Mouse (Mus musculus) forebrain, embryonic 16.5 days (tissue): ENCODE results near the gene Sidt1. TPM values are rescaled to one million over a fixed set of nuclear protein-coding genes. Genes with fewer than 3 reads are reported as not detected.
A peak's percentile ranks its signal among the peaks of the same experiment; 100 is the strongest.

Experiments
- ATAC-seq: fragments of 200-750 bp; cut with Nextera tagmentation; 2 replicates; pipeline ENCODE4 v1.8.0; 2017; ENCODE audit warnings: mild to moderate bottlenecking, moderate library complexity
- H3K27ac ChIP-seq: fragments of 300-500 bp; sonication (generic); 2 replicates; pipeline ENCODE4 v1.5.1; 2014; ENCODE audit warnings: low read length, control low read depth
- H3K27me3 ChIP-seq: fragments of 300-500 bp; sonication (generic); replicated peaks from 2 replicates; pipeline ENCODE4 v1.6.1; 2014; ENCODE audit warnings: low read length; ENCODE audit not compliant: control insufficient read depth, insufficient read depth
- H3K36me3 ChIP-seq: fragments of 300-500 bp; sonication (generic); 2 replicates; pipeline ENCODE4 v1.6.1; 2014; ENCODE audit not compliant: control insufficient read depth, insufficient read depth
- H3K4me1 ChIP-seq: fragments of 300-500 bp; sonication (generic); replicated peaks from 2 replicates; pipeline ENCODE4 v1.6.1; 2014; ENCODE audit warnings: low read length; ENCODE audit not compliant: control insufficient read depth, insufficient read depth
- H3K4me2 ChIP-seq: fragments of 300-500 bp; sonication (generic); 2 replicates; pipeline ENCODE4 v1.6.1; 2014; ENCODE audit warnings: mild to moderate bottlenecking, low read length, control low read depth
- H3K4me3 ChIP-seq: fragments of 300-500 bp; sonication (generic); replicated peaks from 2 replicates; pipeline ENCODE4 v1.5.1; 2014; ENCODE audit warnings: mild to moderate bottlenecking, low read length, control low read depth
- H3K9ac ChIP-seq: fragments of 300-500 bp; sonication (generic); replicated peaks from 2 replicates; pipeline ENCODE4 v1.6.1; 2014; ENCODE audit warnings: low read depth, low read length, control low read depth
- H3K9me3 ChIP-seq: fragments of 300-500 bp; sonication (generic); 2 replicates; pipeline ENCODE4 v1.6.1; 2016; ENCODE audit warnings: low read length; ENCODE audit not compliant: control insufficient read depth
- WGBS: fragments of 180-500 bp; shearing (Covaris S2); extraction: QIAGEN DNeasy Blood & Tissue Kit; methylation state at CpG from one replicate; pipeline ENCODE4 v1.1.7; 2014; 5-methylcytosine and 5-hydroxymethylcytosine counted together
- polyA plus RNA-seq: library from polyadenylated mRNA; unstranded; fragments of >200 nt; fragmentation: Nextera tagmentation; extraction: Ambion mirVana; gene quantifications from 2 replicates; pipeline ENCODE4 v1.2.1, GENCODE M21; 2015

The Sidt1 gene
- polyA plus RNA-seq, 1 experiment from 2014 or later = 5.3 TPM

GRCm38 (mm10) chr16:44210156-44211053, 122.6 kb downstream of the Sidt1 start:
- Histone ChIP-seq H3K36me3 (peaks cover 6% of the 10 kb centered on the region; the same call in 1 of the 2 replicates), H3K9ac (no peak overlapping the region), H3K4me3 (no peak overlapping the region), H3K27me3 (no peaks in the 10 kb centered on the region), H3K9me3 (no peaks in the 10 kb centered on the region), H3K27ac (no peak overlapping the region), H3K4me2 (no peak overlapping the region), H3K4me1 (no peaks in the 10 kb centered on the region)
- WGBS = 82% methylated on average over 10 of the region's 10 CpGs
- no peak for ATAC-seq

DNA sequence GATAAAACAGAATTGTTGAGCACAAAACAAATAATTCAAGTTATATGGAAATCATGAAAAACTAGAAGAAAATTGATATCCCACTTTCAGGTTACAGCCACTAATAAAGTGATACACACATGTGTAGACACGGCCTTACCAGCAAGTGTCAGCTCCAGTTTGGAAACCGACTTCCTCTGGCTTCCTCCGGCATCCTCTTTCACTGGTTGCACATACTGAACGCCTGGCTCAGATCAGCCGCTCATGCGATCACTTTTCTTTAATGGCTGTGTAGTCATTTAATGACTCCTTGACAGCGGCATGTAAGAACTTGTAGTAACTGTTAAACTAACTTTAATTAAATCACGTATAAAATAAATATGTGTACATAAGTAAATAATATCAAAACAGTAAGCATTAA, 127.0 kb downstream of the Sidt1 start:
- H3K27me3 ChIP-seq = no peaks in the 10 kb centered on the region

GRCm38 (mm10) chr16:44204331-44204730, 128.7 kb downstream of the Sidt1 start:
- WGBS = 83% methylated on average over 6 of the region's 6 CpGs
- Histone ChIP-seq H3K9me3 (no peaks in the 10 kb centered on the region), H3K4me3 (no peak overlapping the region), H3K27me3 (no peaks in the 10 kb centered on the region), H3K36me3 (peaks cover 11% of the 10 kb centered on the region; the same call in 1 of the 2 replicates), H3K27ac (no peak overlapping the region), H3K4me2 (no peak overlapping the region), H3K4me1 (no peaks in the 10 kb centered on the region), H3K9ac (no peak overlapping the region)
- ATAC-seq = peak; percentile 58; the same call in 1 of the 2 replicates

More for the DNA sequence above, 127.0 kb downstream of the Sidt1 start:
- peaks cover 11% of the 10 kb centered on the region; the same call in 1 of the 2 replicates for H3K36me3 ChIP-seq
- no peak overlapping the region for H3K9ac ChIP-seq
- no peak overlapping the region for H3K4me2 ChIP-seq
- H3K4me1 ChIP-seq = no peaks in the 10 kb centered on the region
- 87% methylated on average over 8 of the region's 8 CpGs for WGBS
- no peaks in the 10 kb centered on the region for H3K9me3 ChIP-seq
- ATAC-seq = no peak
- H3K4me3 ChIP-seq = no peak overlapping the region
- no peak overlapping the region for H3K27ac ChIP-seq

GRCm38 (mm10) chr16:44200146-44200545, 132.8 kb downstream of the Sidt1 start:
- WGBS = 96% methylated on average over 4 of the region's 4 CpGs

GRCm38 (mm10) chr16:44199066-44199703, 133.8 kb downstream of the Sidt1 start:
- H3K4me2 ChIP-seq = no peak overlapping the region
- H3K36me3 ChIP-seq = peaks cover 8% of the 10 kb centered on the region; the same call in 1 of the 2 replicates
- H3K27me3 ChIP-seq = no peaks in the 10 kb centered on the region
- H3K4me3 ChIP-seq = no peak overlapping the region
- H3K9me3 ChIP-seq = no peaks in the 10 kb centered on the region
- 93% methylated on average over 14 of the region's 14 CpGs for WGBS
- no peak for ATAC-seq
- H3K9ac ChIP-seq = no peak overlapping the region
- H3K27ac ChIP-seq = no peak overlapping the region
- H3K4me1 ChIP-seq = no peaks in the 10 kb centered on the region

More at GRCm38 (mm10) chr16:44200146-44200545, 132.8 kb downstream of the Sidt1 start:
- H3K36me3 ChIP-seq = peaks cover 8% of the 10 kb centered on the region; the same call in 1 of the 2 replicates
- H3K27me3 ChIP-seq = no peaks in the 10 kb centered on the region
- H3K9ac ChIP-seq = no peak overlapping the region
- ATAC-seq = no peak
- no peak overlapping the region for H3K4me3 ChIP-seq
- no peaks in the 10 kb centered on the region for H3K4me1 ChIP-seq
- no peak overlapping the region for H3K4me2 ChIP-seq
- H3K27ac ChIP-seq = no peak overlapping the region
- no peaks in the 10 kb centered on the region for H3K9me3 ChIP-seq

DNA sequence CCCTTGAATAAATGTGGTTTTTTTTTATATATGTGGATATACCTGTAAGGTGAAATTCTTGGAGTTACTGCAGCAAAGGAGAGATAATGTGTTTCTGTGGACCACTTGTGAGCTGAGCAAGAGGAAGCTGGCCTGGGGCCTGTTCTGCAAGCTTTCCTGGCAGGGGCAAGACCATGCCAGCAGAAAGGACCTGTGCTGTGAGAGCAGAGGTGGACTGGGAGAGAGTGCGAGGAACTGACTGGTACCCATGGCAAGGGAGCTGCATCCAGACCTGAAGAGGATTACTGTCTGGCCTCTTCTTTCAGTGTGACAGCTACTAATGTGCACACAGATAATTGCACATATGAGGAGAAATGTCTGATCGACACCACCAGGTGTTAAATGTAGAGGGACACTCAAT, 142.0 kb downstream of the Sidt1 start:
- H3K36me3 ChIP-seq = no peaks in the 10 kb centered on the region
- no peak overlapping the region for H3K27ac ChIP-seq
- 89% methylated on average over 2 of the region's 2 CpGs for WGBS
- ATAC-seq = no peak
- H3K27me3 ChIP-seq = no peaks in the 10 kb centered on the region
- H3K4me3 ChIP-seq = no peak overlapping the region
- no peak overlapping the region for H3K4me2 ChIP-seq
- H3K4me1 ChIP-seq = no peaks in the 10 kb centered on the region
- H3K9ac ChIP-seq = no peak overlapping the region
- H3K9me3 ChIP-seq = no peaks in the 10 kb centered on the region

Other genes starting within 250 kb of the Sidt1 start
- 120 and 122 TPM in 2 replicates for gene Atp6v1a, start 193.5 kb downstream of the Sidt1 start, polyA plus RNA-seq
- gene Naa50, start 193.4 kb downstream of the Sidt1 start, polyA plus RNA-seq = 80.5 and 90.1 TPM in 2 replicates
- gene Usf3, start 159.9 kb downstream of the Sidt1 start, polyA plus RNA-seq = 3.3 and 4.0 TPM in 2 replicates
- 19.8 and 25.2 TPM in 2 replicates for gene Spice1, start 13.9 kb upstream of the Sidt1 start, polyA plus RNA-seq
- gene Cfap44, start 61.6 kb upstream of the Sidt1 start, polyA plus RNA-seq = 1.9 and 2.9 TPM in 2 replicates
- gene Boc, start 225.7 kb upstream of the Sidt1 start, polyA plus RNA-seq = 15.2 and 17.6 TPM in 2 replicates